Mouse (Mus musculus) kidney, adult 2 months (tissue): ENCODE measurements around the gene Nmrk1.

Source experiments
- CTCF ChIP-seq: fragments of 200-500 bp; conservative IDR thresholded peaks from 2 replicates; pipeline ENCODE4 v1.5.1; 2011; ENCODE audit warnings: low read depth, mild to moderate bottlenecking, control low read depth, low read length, moderate library complexity, mixed read lengths; ENCODE audit not compliant: insufficient read depth, insufficient read length
- POLR2A ChIP-seq: fragments of 200-500 bp; IDR thresholded peaks from one replicate; pipeline ENCODE4 v1.6.1; 2011; ENCODE audit warnings: low read depth, low read length, control low read depth

- TF ChIP-seq CTCF (no peak), POLR2A (no peak)
Measured at GRCm38 (mm10) chr19:18695552-18695951, 63.8 kb downstream of the Nmrk1 start.
